Mouse (Mus musculus) MN1 (cell line): ENCODE results near the gene Rab11fip3.

Experiments
- DNase-seq: peaks from one replicate; pipeline ENCODE4 v3.0.0-alpha.2; 2016; ENCODE audit warnings: low spot score

Gene Rab11fip3

GRCm38 (mm10) chr17:26087059-26087564, 17.8 kb upstream of the Rab11fip3 start:
- no peak for DNase-seq

- DNase-seq: no peak
Observed at GRCm38 (mm10) chr17:26080867-26081266, 11.5 kb upstream of the Rab11fip3 start.

DNA sequence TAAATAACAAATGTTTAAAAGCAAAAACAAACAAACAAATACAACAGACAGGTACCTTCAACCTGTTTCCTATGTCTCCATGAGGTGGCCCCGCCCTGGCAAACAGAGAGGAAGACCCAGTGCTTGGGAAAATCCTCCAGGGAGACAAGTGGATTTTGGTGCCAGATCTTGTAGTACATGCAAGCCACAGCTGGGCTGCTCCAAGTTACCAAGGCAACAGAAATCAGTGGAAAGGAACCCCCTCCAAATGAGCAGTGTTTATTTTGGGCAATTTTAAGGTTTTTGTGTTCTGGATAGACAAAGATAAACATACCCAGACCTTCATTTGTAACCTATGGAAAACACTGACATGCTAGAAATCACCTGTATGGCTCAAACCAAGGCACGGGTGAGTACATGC, 9.5 kb upstream of the Rab11fip3 start:
- no peak for DNase-seq

GRCm38 (mm10) chr17:26075246-26075645, 5.9 kb upstream of the Rab11fip3 start:
- DNase-seq: no peak

- DNase-seq: no peak
Observed at GRCm38 (mm10) chr17:26070136-26070535, 781 bp upstream of the Rab11fip3 start.

GRCm38 (mm10) chr17:26068024-26068830, 1.1 kb downstream of the Rab11fip3 start:
- no peak for DNase-seq

- DNase-seq: no peak
Observed at GRCm38 (mm10) chr17:26066488-26067020, 2.8 kb downstream of the Rab11fip3 start.

GRCm38 (mm10) chr17:26064916-26065315, 4.4 kb downstream of the Rab11fip3 start:
- no peak for DNase-seq

GRCm38 (mm10) chr17:26057787-26058567, 11.4 kb downstream of the Rab11fip3 start:
- peak; percentile 32 for DNase-seq

DNA sequence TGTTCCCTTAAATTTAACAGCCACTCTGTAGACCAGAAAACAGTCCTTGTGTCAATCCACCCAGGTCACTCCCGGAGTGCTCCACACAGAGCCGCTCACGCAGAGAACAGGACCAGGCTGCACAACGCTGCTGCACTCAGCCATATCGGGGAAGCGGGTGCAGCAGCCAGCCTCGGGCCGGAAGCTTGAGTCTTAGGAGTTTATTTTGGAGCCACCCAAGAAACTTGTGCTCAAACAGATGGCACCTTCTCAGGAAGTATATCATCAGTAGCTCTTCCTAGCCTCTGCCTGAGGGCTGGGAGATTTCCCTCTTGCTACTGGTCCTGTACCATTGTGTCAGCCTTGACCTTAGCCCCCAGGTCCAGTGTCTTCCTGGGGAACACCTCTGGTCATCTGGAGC, 12.1 kb downstream of the Rab11fip3 start:
- DNase-seq: no peak

DNA sequence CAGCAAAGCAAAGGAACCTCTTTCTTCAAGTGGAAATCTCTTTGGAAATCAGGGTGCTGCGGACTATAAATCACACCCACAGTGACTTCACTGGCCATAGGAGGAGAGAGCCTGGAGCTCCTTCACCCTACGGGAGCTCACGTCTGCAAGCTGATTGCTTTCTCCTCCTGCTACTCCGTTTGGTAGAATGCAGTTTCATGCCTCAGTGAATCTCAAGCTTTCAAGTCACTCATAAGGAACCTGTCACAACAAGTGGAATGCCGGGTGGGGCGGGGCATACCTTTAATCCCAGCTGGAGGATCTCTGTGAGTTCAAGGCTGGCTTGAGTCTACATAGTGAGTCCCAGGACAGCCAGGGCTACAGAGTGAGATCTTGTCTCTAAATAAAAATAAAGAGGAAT, 14.2 kb downstream of the Rab11fip3 start:
- no peak for DNase-seq

DNA sequence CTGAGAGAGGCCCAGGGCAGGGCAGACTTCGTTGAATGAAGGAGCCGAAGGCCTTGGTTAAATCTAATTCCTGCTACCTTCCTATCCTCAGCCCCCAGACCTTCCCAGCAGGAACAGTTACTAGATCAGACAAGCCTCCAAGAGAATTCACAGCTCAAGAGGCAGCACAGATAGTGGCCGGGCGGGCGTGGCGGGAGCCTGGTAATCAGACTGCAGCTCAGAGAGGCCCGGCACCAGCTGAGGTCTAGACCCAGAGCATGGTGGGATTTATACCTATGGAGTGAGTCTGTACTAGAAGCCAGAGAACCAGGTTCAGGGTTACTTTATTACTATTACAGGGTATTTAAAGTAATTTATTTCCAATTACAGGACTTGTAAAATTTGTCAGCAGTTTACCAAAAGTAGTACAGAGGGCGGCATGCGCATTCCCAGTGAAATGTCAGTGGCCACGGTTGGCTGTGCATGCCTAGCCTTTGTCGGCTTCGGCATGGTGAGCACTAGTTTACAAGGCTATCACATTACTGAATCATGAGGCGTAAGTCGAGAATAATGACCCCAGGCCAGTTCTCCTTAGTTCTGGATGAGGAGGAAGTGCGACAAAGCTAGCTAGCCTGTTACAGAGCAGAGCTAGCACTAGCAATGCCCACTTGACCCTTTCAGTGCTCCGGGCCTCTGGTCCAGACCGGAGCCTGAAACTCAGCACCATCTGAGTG, 15.1 kb downstream of the Rab11fip3 start:
- DNase-seq: no peak

- DNase-seq: no peak
Observed at GRCm38 (mm10) chr17:26052706-26053105, 16.6 kb downstream of the Rab11fip3 start.

DNA sequence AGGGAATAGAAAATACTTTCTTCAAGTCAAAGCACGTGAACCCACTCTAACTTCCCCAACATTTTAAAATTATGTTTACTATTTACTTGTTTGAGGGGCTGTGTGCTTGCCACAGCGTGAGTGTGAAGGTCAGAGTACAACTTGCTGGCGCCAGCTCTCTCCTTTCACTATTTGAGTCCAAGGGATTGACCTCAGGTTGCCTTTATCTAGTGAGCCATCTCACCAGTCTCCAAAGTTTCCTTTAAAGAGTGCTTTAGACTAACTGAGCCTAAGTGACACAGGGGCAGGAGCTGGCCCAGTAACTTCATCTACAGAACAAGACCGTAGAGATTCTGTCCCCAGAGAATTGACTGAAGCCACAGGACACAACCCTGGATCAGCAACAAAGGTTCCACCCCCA, 17.3 kb downstream of the Rab11fip3 start:
- DNase-seq: no peak

DNA sequence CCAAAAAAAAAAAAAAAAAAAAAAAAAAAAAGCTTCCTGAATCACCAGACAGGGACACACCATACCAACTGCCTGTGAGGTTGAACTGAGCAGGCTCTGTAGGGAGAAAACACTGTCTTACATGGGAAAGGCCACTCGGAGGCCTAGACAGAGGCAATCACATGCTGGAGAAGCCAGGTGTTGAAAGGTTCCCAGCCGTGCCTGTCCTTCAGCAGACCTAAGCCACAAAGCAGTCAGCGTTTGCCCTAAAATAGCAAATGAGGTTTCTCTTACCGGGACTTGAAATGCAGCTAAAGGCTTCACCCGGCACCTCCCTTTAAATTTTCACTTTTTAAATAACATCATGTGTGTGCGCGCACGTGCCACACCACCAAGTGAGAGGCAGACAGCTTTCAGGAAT, 21.2 kb downstream of the Rab11fip3 start:
- no peak for DNase-seq

DNA sequence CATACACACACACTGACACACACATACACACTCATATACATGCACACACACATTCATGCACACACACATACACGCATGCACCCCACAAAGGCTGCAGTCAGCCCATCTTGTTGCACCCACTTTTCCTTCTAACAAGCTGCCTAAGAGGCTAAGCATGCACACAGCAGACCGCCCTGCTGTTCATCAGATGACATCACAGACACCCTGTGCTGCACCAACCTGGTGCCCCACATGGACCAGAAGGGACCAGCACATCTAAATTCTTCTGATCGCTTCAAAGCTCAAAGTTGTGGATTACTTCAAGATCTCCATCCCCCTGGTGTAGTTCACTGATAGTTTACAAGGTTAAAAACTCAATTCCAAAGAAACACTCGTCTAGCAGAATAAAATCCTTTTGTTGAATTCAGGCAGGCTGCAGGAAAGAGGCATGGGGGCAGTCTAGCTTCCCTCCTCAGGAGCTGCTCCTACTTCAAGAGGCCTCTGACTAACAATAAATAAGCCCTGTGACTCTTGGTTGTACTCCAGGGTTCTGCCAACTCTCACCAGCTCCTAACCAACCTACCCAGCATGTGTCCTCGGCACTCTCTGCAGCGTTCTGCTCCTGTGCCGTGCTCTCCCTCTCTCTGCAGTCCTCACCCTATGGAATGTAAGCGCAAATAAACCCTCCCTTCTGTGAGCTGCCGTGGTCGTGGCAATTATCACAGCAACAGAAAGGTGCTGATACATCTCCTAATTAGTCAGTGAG, 22.9 kb downstream of the Rab11fip3 start:
- DNase-seq: no peak

DNA sequence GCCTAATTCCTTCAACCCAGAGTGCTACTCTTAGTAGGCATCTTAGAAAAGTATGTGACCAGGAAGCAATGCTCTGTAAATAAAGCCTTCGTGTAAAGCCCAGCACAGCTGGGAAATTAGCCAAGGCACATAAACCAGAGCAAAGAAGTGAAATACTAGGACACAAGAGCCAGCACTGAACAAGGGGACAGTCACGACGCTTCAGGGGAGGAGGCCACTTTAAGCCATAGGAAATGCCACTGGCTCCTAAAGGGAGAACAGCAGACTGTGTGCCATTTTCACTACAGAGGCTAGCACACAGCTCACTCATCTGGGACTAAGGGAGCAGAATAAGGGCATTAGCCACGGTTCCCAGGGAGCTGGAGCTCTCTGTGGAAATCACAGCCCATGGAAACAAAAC, 24.1 kb downstream of the Rab11fip3 start:
- no peak for DNase-seq

DNA sequence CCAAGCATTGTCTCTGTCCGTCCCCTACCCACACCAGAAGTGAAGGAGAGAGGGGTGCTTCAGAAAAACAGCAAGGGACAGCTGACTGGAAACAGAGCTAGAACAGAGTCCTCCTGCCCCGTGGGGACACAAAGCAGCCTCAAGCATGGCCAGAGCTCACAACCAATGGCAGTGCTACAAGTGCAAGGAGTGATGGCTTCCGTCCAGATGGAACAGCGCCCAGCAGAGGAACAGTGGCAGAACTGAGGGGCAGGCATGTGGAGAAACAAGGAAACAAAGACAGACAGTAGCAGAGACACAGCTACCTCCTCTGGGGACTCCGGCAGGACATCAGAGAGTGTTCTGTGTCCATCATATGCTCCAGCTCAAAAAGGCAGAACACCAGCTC, 26.1 kb downstream of the Rab11fip3 start:
- peak; percentile 83 for DNase-seq

DNA sequence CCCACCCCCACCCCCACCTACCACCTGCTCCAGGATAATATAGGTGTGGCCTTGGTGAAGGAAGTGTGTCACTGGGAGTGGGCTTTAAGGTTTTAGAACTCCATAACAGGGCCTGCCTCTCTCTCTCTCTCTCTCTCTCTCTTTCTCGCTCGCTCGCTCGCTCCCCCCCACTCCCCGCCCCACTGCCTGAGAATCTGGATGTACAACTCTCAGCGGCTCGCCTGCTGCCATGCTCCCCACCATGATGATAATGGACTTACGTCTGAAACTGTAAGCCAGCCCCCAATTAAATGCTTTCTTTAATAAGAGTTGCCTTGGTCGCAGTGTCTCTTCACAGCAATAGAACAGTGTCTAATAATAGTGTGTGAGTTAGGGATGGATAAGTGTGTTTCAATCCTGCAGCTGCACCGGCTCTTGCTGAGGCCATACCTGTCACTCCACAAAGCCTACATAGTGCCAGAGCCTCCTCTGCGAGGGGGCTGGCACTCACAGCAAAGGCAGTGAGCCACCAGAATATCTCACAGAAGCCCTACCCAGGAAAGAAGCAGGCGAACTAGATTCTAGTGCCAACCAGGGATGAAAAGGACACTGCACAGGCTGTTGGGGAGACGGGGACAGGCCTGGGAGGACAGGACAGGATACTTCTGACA, 26.6 kb downstream of the Rab11fip3 start:
- DNase-seq: no peak

DNA sequence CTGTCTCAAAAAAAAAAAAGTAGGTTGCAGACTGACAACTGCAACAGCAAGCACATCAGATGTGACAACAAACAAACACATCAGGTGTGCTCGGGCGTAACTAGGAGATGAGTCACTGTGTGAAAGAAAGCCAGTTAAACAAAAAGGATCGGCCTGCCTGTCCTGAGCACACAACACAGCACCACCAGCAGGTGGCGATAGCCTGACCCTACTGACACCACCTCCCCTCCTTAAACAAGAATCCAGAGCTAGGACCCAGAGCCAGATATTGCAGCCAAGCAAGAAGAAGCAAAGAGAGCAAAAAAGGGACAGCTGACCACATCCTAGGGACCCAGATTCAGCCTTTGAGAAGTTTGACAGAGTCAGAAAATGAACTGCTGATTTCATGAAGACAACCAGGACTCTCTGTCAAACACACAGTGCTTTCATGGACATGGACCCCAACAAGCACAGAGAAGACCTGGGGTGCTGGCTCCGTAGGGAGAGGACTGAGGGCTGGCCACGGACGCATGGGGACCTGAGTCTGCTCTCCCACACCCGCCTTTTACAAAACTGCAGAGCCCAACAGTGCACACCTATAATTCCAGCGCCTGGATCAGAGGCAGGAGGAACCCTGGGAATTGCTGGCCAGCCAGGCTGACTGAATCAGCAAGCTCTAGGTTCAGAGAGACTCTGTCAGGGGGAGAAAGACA, 28.1 kb downstream of the Rab11fip3 start:
- DNase-seq: peak; percentile 68
